Mouse (Mus musculus) hindbrain, postnatal 0 days (tissue): Measurements from ENCODE around the gene 2900026A02Rik. TPM values are rescaled to one million over a fixed set of nuclear protein-coding genes. Genes with fewer than 3 reads are reported as not detected.

Source experiments
- ATAC-seq: fragments of 200-750 bp; cut with Nextera tagmentation; 2 replicates; pipeline ENCODE4 v1.8.0; 2017; ENCODE audit warnings: mild to moderate bottlenecking, moderate TSS enrichment, moderate library complexity
- DNase-seq: peaks from one replicate; pipeline ENCODE4 v3.0.0-alpha.2; 2015; ENCODE audit warnings: low spot score
- H3K27ac ChIP-seq: fragments of 300-500 bp; sonication (generic); 2 replicates; pipeline ENCODE4 v1.5.1; 2014; ENCODE audit warnings: mild to moderate bottlenecking
- H3K27me3 ChIP-seq: fragments of 300-500 bp; sonication (generic); 2 replicates; pipeline ENCODE4 v1.6.1; 2014; ENCODE audit warnings: low read length, mixed read lengths; ENCODE audit not compliant: insufficient read depth
- H3K36me3 ChIP-seq: fragments of 300-500 bp; sonication (generic); 2 replicates; pipeline ENCODE4 v1.6.1; 2014; ENCODE audit warnings: low read length, mixed read lengths; ENCODE audit not compliant: insufficient read depth
- H3K4me1 ChIP-seq: fragments of 300-500 bp; sonication (generic); 2 replicates; pipeline ENCODE4 v1.6.1; 2014; ENCODE audit warnings: antibody characterized with exemption, low read length, mixed read lengths; ENCODE audit not compliant: insufficient read depth
- H3K4me2 ChIP-seq: fragments of 300-500 bp; sonication (generic); 2 replicates; pipeline ENCODE4 v1.6.1; 2014; ENCODE audit warnings: low read depth, mild to moderate bottlenecking, low read length, moderate library complexity, mixed read lengths
- H3K4me3 ChIP-seq: fragments of 300-500 bp; sonication (generic); 2 replicates; pipeline ENCODE4 v1.5.1; 2014; ENCODE audit warnings: low read length
- H3K9ac ChIP-seq: fragments of 300-500 bp; sonication (generic); replicated peaks from 2 replicates; pipeline ENCODE4 v1.6.1; 2014; ENCODE audit warnings: mild to moderate bottlenecking, low read length, moderate library complexity, mixed read lengths
- H3K9me3 ChIP-seq: fragments of 300-500 bp; sonication (generic); 2 replicates; pipeline ENCODE4 v1.6.1; 2016; ENCODE audit warnings: low read length, mixed read lengths
- CTCF ChIP-seq: IDR thresholded peaks from 2 replicates; pipeline ENCODE4 v1.5.1; 2016; ENCODE audit warnings: antibody characterized with exemption, control low read depth, low read depth
- whole genome bisulfite sequencing: fragments of 180-500 bp; shearing (Covaris S2); extraction: QIAGEN DNeasy Blood & Tissue Kit; methylation state at CpG from one replicate; pipeline ENCODE4 v1.1.7; 2014; 5-methylcytosine and 5-hydroxymethylcytosine counted together
- polyA plus RNA-seq: library from polyadenylated mRNA; unstranded; fragments of >200 nt; fragmentation: Nextera tagmentation; extraction: Ambion mirVana; gene quantifications from 2 replicates; pipeline ENCODE4 v1.2.1, GENCODE M21; 2015
- total RNA-seq: library from RNA; depleted of rRNA; stranded (reverse); fragments of >200 nt; gene quantifications from 2 replicates; pipeline ENCODE4 v1.2.3, GENCODE M21; 2014

The 2900026A02Rik gene
- total and polyA plus RNA-seq, 2 experiments from 2014 or later = 3.1 to 10.6 TPM

DNA sequence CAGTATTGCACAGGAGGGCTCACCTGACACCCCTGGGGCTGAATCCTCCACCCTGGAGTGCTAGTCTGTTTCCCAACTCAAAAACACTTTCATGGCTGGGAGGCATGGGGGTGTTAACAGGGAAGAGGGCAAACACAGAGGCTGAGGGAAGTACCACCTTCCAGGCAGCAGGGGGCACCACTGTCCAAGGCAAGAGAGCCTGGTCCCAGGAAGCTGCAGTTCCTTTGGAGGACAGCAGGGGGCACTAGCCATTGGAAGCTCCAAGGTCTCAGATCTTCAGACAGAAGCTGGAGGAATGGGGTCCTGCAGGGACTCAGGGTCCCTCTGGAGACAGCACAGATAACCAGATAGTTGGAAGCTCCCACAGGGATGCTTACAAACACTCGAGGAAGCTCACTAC is 121.5 kb downstream of the 2900026A02Rik start:
- Histone ChIP-seq H3K27me3 (no peaks in the 10 kb centered on the region), H3K9ac (no peak overlapping the region), H3K4me3 (no peak overlapping the region), H3K4me2 (no peak overlapping the region), H3K4me1 (no peaks in the 10 kb centered on the region; the same call in 1 of the 2 replicates), H3K9me3 (no peaks in the 10 kb centered on the region), H3K36me3 (peaks cover 9% of the 10 kb centered on the region; the same call in 1 of the 2 replicates), H3K27ac (no peak overlapping the region)
- peak; percentile 100 for TF ChIP-seq CTCF
- WGBS = 44% methylated on average over 1 of the region's 1 CpGs
- peak; percentile 75 for ATAC-seq
- DNase-seq = peak; percentile 94

DNA sequence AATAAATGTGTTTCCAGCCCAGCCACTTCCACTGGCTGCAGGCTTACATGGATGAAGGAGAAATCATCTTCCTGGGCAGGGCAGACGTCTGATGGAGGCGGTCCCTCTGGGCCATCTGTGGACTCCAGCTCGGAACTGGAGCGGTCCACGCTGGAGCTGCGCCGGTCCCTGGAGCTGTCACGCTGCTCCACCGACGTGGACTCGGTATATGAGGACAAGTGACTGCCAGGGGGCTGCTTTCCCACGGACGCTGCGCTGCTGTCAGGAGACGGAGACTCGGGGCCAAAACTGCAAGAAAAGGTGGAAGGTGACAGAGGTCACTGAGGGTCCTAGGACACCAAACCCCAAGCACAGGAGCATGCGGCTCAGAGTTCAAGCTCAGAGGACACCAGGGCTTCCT is 123.5 kb downstream of the 2900026A02Rik start:
- no peak overlapping the region for H3K4me2 ChIP-seq
- H3K36me3 ChIP-seq = peaks cover 9% of the 10 kb centered on the region; the same call in 1 of the 2 replicates
- ATAC-seq = no peak
- DNase-seq = no peak
- 87% methylated on average over 17 of the region's 17 CpGs for WGBS
- no peak for TF ChIP-seq CTCF
- H3K4me3 ChIP-seq = no peak overlapping the region
- H3K27me3 ChIP-seq = no peaks in the 10 kb centered on the region
- H3K4me1 ChIP-seq = no peaks in the 10 kb centered on the region; the same call in 1 of the 2 replicates
- H3K27ac ChIP-seq = no peak overlapping the region
- H3K9me3 ChIP-seq = no peaks in the 10 kb centered on the region
- no peak overlapping the region for H3K9ac ChIP-seq

GRCm38 (mm10) chr5:113095456-113095855 is 125.6 kb downstream of the 2900026A02Rik start:
- H3K4me2 ChIP-seq = no peak overlapping the region
- no peak overlapping the region for H3K9ac ChIP-seq
- no peak for ATAC-seq
- no peaks in the 10 kb centered on the region for H3K27me3 ChIP-seq
- H3K27ac ChIP-seq = no peak overlapping the region
- H3K36me3 ChIP-seq = peaks cover 9% of the 10 kb centered on the region; the same call in 1 of the 2 replicates
- no peaks in the 10 kb centered on the region for H3K9me3 ChIP-seq
- no peaks in the 10 kb centered on the region for H3K4me1 ChIP-seq
- TF ChIP-seq CTCF = no peak
- DNase-seq = no peak
- no peak overlapping the region for H3K4me3 ChIP-seq
- 92% methylated on average over 18 of the region's 18 CpGs for WGBS

GRCm38 (mm10) chr5:113092406-113092805 is 128.6 kb downstream of the 2900026A02Rik start:
- Histone ChIP-seq H3K4me2 (no peak overlapping the region), H3K4me3 (no peak overlapping the region), H3K9me3 (no peaks in the 10 kb centered on the region), H3K36me3 (peaks cover 14% of the 10 kb centered on the region; the same call in 1 of the 2 replicates), H3K4me1 (no peaks in the 10 kb centered on the region), H3K27me3 (no peaks in the 10 kb centered on the region), H3K9ac (no peak overlapping the region), H3K27ac (no peak overlapping the region)
- DNase-seq = no peak
- 62% methylated on average over 7 of the region's 7 CpGs for WGBS
- TF ChIP-seq CTCF = no peak
- ATAC-seq = no peak

DNA sequence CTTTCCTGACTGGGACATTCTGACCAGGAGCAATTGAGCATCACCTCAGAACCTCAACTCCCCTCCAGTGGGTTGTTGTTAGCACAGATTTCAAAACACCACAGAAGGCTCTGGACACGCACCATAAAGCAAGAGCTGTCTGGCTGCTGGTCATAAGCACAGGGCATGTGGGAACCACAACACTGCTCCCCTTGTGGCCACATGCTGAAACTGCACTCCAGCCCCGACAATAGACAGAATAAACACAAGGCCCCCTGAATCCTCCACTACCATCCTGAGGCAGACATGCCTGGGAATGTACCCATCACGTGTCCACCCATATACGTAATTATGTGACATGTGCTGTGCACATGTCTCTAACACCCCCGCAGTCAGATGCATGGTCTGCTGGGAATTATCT is 129.9 kb downstream of the 2900026A02Rik start:
- no peak overlapping the region for H3K27ac ChIP-seq
- WGBS = 52% methylated on average over 5 of the region's 5 CpGs
- no peak overlapping the region for H3K4me2 ChIP-seq
- no peaks in the 10 kb centered on the region for H3K9me3 ChIP-seq
- 0 out of 2 replicates have a peak, but pooled peaks cover under 1% of the 10 kb centered on the region for H3K4me1 ChIP-seq
- peak; percentile 94 for TF ChIP-seq CTCF
- no peak overlapping the region for H3K9ac ChIP-seq
- DNase-seq = peak; percentile 83
- no peak overlapping the region for H3K4me3 ChIP-seq
- H3K27me3 ChIP-seq = no peaks in the 10 kb centered on the region
- H3K36me3 ChIP-seq = peaks cover 7% of the 10 kb centered on the region; the same call in 1 of the 2 replicates
- ATAC-seq = peak; percentile 67

- Histone ChIP-seq H3K4me1 (0 out of 2 replicates have a peak, but pooled peaks cover 3% of the 10 kb centered on the region), H3K9ac (no peak overlapping the region), H3K4me3 (no peak overlapping the region), H3K4me2 (no peak overlapping the region), H3K27me3 (no peaks in the 10 kb centered on the region), H3K27ac (no peak overlapping the region), H3K9me3 (no peaks in the 10 kb centered on the region), H3K36me3 (peaks cover 7% of the 10 kb centered on the region; the same call in 1 of the 2 replicates)
- 88% methylated on average over 11 of the region's 11 CpGs for WGBS
- TF ChIP-seq CTCF = no peak
- no peak for DNase-seq
- no peak for ATAC-seq
Measured at GRCm38 (mm10) chr5:113090750-113091149, 130.3 kb downstream of the 2900026A02Rik start.

DNA sequence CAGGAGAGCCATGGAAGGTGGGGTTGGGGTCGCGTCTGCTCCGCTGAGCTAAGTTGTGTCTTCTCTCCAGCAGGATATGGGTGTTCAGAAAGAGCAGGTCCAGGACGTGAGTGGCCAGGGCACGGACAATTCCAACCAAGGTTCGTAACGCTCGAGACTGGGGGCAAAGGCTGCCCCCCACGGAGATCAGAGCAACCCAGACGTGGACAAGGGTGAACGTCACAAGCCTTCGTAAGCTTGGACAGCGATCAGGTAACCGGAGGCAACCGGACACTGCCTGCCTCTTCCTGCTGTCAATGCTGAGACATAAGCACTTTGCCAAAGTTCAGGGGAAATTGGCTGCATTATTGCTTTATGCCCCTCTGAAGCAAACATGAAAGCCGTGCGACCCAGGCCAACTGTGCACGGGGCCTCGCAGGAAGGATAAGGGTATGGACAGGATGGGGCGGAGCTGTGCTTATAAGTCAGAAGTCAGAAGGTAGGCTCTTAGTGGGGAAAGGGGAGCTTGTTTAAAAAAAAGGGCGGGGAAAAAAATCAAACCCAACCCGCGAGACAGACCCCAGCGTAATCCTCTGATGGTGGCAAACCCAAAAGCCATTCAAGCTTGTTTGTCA is 130.9 kb downstream of the 2900026A02Rik start:
- no peak for TF ChIP-seq CTCF
- Histone ChIP-seq H3K9ac (no peak overlapping the region), H3K27ac (no peak overlapping the region), H3K9me3 (no peaks in the 10 kb centered on the region), H3K4me3 (no peak overlapping the region), H3K36me3 (peaks cover 7% of the 10 kb centered on the region; the same call in 1 of the 2 replicates), H3K4me2 (no peak overlapping the region), H3K27me3 (no peaks in the 10 kb centered on the region), H3K4me1 (0 out of 2 replicates have a peak, but pooled peaks cover 3% of the 10 kb centered on the region)
- DNase-seq = no peak
- ATAC-seq = no peak
- WGBS = 78% methylated on average over 24 of the region's 24 CpGs
